Mouse (Mus musculus) kidney, embryonic 15.5 days (tissue): ENCODE measurements at regions not wholly inside any gene's neighbourhood (a gene's known extent, or its start where the extent isn't known, plus 50 kb on each side); places are given as distances from the start of the nearest gene placed in this dataset.
A peak's percentile ranks its signal among the peaks of the same experiment; 100 is the strongest.

Experiments
- ATAC-seq: fragments of 200-750 bp; cut with Nextera tagmentation; replicated peaks from 2 replicates; pipeline ENCODE4 v1.8.0; 2017; ENCODE audit warnings: moderate TSS enrichment; ENCODE audit not compliant: low FRiP score
- H3K27ac ChIP-seq: fragments of 300-500 bp; sonication (generic); 2 replicates; pipeline ENCODE4 v1.5.1; 2015; ENCODE audit warnings: mild to moderate bottlenecking, inconsistent platforms
- H3K27me3 ChIP-seq: fragments of 300-500 bp; sonication (generic); 2 replicates; pipeline ENCODE4 v1.6.1; 2015; ENCODE audit warnings: inconsistent platforms
- H3K36me3 ChIP-seq: fragments of 300-500 bp; sonication (generic); 2 replicates; pipeline ENCODE4 v1.6.1; 2015; ENCODE audit warnings: inconsistent platforms
- H3K4me1 ChIP-seq: fragments of 300-500 bp; sonication (generic); 2 replicates; pipeline ENCODE4 v1.6.1; 2015; ENCODE audit warnings: inconsistent platforms
- H3K4me2 ChIP-seq: fragments of 300-500 bp; sonication (generic); 2 replicates; pipeline ENCODE4 v1.6.1; 2015; ENCODE audit warnings: moderate library complexity, mild to moderate bottlenecking, inconsistent platforms
- H3K4me3 ChIP-seq: fragments of 300-500 bp; sonication (generic); replicated peaks from 2 replicates; pipeline ENCODE4 v1.5.1; 2015; ENCODE audit warnings: mild to moderate bottlenecking, inconsistent platforms
- H3K9ac ChIP-seq: fragments of 300-500 bp; sonication (generic); 2 replicates; pipeline ENCODE4 v1.6.1; 2015; ENCODE audit warnings: mild to moderate bottlenecking, inconsistent platforms
- H3K9me3 ChIP-seq: fragments of 300-500 bp; sonication (generic); replicated peaks from 2 replicates; pipeline ENCODE4 v1.6.1; 2016; ENCODE audit warnings: inconsistent platforms
- WGBS: fragments of 180-500 bp; shearing (Covaris S2); methylation state at CpG from one replicate; pipeline ENCODE4 v1.1.7; 2015; ENCODE audit warnings: mixed read lengths; 5-methylcytosine and 5-hydroxymethylcytosine counted together

- 75% methylated on average over 2 of the region's 2 CpGs for WGBS
- Histone ChIP-seq H3K36me3 (no peaks in the 10 kb centered on the region), H3K4me1 (no peaks in the 10 kb centered on the region), H3K9me3 (no peaks in the 10 kb centered on the region), H3K4me2 (no peak overlapping the region), H3K27ac (no peak overlapping the region), H3K9ac (no peak overlapping the region), H3K4me3 (no peak overlapping the region), H3K27me3 (no peaks in the 10 kb centered on the region)
- ATAC-seq, result no peak
Observed at GRCm38 (mm10) chr5:43439191-43439590, 76.1 kb upstream of the C1qtnf7 start.

GRCm38 (mm10) chr5:43441306-43441705 lies 74.0 kb upstream of the C1qtnf7 start:
- ATAC-seq, result no peak
- H3K9ac ChIP-seq, result no peak overlapping the region
- H3K4me1 ChIP-seq, result no peaks in the 10 kb centered on the region
- H3K27ac ChIP-seq, result no peak overlapping the region
- H3K36me3 ChIP-seq, result no peaks in the 10 kb centered on the region
- WGBS, result 64% methylated on average over 3 of the region's 3 CpGs
- no peaks in the 10 kb centered on the region for H3K9me3 ChIP-seq
- H3K27me3 ChIP-seq, result no peaks in the 10 kb centered on the region
- H3K4me2 ChIP-seq, result no peak overlapping the region
- no peak overlapping the region for H3K4me3 ChIP-seq

GRCm38 (mm10) chr5:43444582-43445214 lies 70.6 kb upstream of the C1qtnf7 start:
- no peaks in the 10 kb centered on the region for H3K4me1 ChIP-seq
- H3K4me2 ChIP-seq, result no peak overlapping the region
- H3K36me3 ChIP-seq, result no peaks in the 10 kb centered on the region
- no peak overlapping the region for H3K27ac ChIP-seq
- H3K9ac ChIP-seq, result no peak overlapping the region
- no peaks in the 10 kb centered on the region for H3K27me3 ChIP-seq
- 65% methylated on average over 3 of the region's 3 CpGs for WGBS
- ATAC-seq, result no peak
- H3K9me3 ChIP-seq, result no peaks in the 10 kb centered on the region
- H3K4me3 ChIP-seq, result no peak overlapping the region

GRCm38 (mm10) chr5:43445620-43446019 lies 69.7 kb upstream of the C1qtnf7 start:
- Histone ChIP-seq H3K4me2 (no peak overlapping the region), H3K36me3 (no peaks in the 10 kb centered on the region), H3K4me1 (no peaks in the 10 kb centered on the region), H3K4me3 (no peak overlapping the region), H3K9me3 (no peaks in the 10 kb centered on the region), H3K9ac (no peak overlapping the region), H3K27ac (no peak overlapping the region), H3K27me3 (no peaks in the 10 kb centered on the region)
- no peak for ATAC-seq

GRCm38 (mm10) chr5:43446295-43446694 lies 69.0 kb upstream of the C1qtnf7 start:
- H3K27me3 ChIP-seq, result no peaks in the 10 kb centered on the region
- no peak overlapping the region for H3K4me3 ChIP-seq
- H3K4me2 ChIP-seq, result no peak overlapping the region
- H3K27ac ChIP-seq, result no peak overlapping the region
- H3K9ac ChIP-seq, result no peak overlapping the region
- H3K9me3 ChIP-seq, result no peaks in the 10 kb centered on the region
- no peak for ATAC-seq
- no peaks in the 10 kb centered on the region for H3K4me1 ChIP-seq
- no peaks in the 10 kb centered on the region for H3K36me3 ChIP-seq

GRCm38 (mm10) chr5:43456018-43456417 lies 59.3 kb upstream of the C1qtnf7 start:
- H3K27ac ChIP-seq, result no peak overlapping the region
- H3K9me3 ChIP-seq, result no peaks in the 10 kb centered on the region
- no peak overlapping the region for H3K4me3 ChIP-seq
- no peak overlapping the region for H3K9ac ChIP-seq
- H3K36me3 ChIP-seq, result no peaks in the 10 kb centered on the region
- H3K27me3 ChIP-seq, result no peaks in the 10 kb centered on the region
- no peak overlapping the region for H3K4me2 ChIP-seq
- 0 out of 2 replicates have a peak, but pooled peaks have one; percentile 64 for ATAC-seq
- H3K4me1 ChIP-seq, result no peaks in the 10 kb centered on the region
- WGBS, result 48% methylated on average over 3 of the region's 3 CpGs

- H3K27ac ChIP-seq, result no peak overlapping the region
- WGBS, result 84% methylated on average over 7 of the region's 7 CpGs
- no peaks in the 10 kb centered on the region for H3K36me3 ChIP-seq
- no peaks in the 10 kb centered on the region for H3K4me1 ChIP-seq
- no peak for ATAC-seq
- H3K4me2 ChIP-seq, result no peak overlapping the region
- no peaks in the 10 kb centered on the region for H3K27me3 ChIP-seq
- no peak overlapping the region for H3K9ac ChIP-seq
- no peaks in the 10 kb centered on the region for H3K9me3 ChIP-seq
- no peak overlapping the region for H3K4me3 ChIP-seq
Observed at GRCm38 (mm10) chr5:43457725-43458124, 57.6 kb upstream of the C1qtnf7 start.

GRCm38 (mm10) chr5:43461987-43462715 lies 53.2 kb upstream of the C1qtnf7 start:
- Histone ChIP-seq H3K36me3 (no peaks in the 10 kb centered on the region), H3K4me2 (no peak overlapping the region), H3K27me3 (no peaks in the 10 kb centered on the region), H3K27ac (0 out of 2 replicates have a peak overlapping the region, but pooled peaks have one; percentile 6), H3K4me3 (no peak overlapping the region), H3K9me3 (no peaks in the 10 kb centered on the region), H3K9ac (no peak overlapping the region), H3K4me1 (no peaks in the 10 kb centered on the region)
- ATAC-seq, result no peak
- 65% methylated on average over 1 of the region's 1 CpGs for WGBS
